Mouse (Mus musculus): ENCODE results near the gene Gm9049. TPM values are rescaled to one million over a fixed set of nuclear protein-coding genes. Genes with fewer than 3 reads are reported as not detected.

Gm9049 gene
- polyA plus RNA-seq (2017; shearing (Covaris generic)) = not detected

GRCm38 (mm10) chr10:118354005-118354404 is at the start of gene Gm9049:
Gene Gm9049 (minus strand): TSS chr10:118354105.

GRCm38 (mm10) chr10:118348579-118348978 is 5.3 kb downstream of the Gm9049 start, which contains the start of gene Gm9048:
Gene Gm9048 (minus strand): TSS chr10:118348679.

GRCm38 (mm10) chr10:118343155-118343554 is 10.8 kb downstream of the Gm9049 start, which contains the start of gene Gm9046:
Gene Gm9046 (minus strand): TSS chr10:118343255.

GRCm38 (mm10) chr10:118337731-118338130 is 16.2 kb downstream of the Gm9049 start, which contains the start of gene Gm9045:
Gene Gm9045 (minus strand): TSS chr10:118337831.

GRCm38 (mm10) chr10:118332308-118332707 is 21.6 kb downstream of the Gm9049 start, which contains the start of gene Gm9044:
Gene Gm9044 (minus strand): TSS chr10:118332408.

GRCm38 (mm10) chr10:118326869-118327268 is 27.0 kb downstream of the Gm9049 start, which contains the start of gene Gm9040:
Gene Gm9040 (minus strand): TSS chr10:118326969.

Other genes with a start within 250 kb of the Gm9049 start
- 8.9 TPM for gene Mdm1, start 212.3 kb downstream of the Gm9049 start, polyA plus RNA-seq (2017; shearing (Covaris generic))
- gene Il22, start 149.2 kb downstream of the Gm9049 start, polyA plus RNA-seq (2017; shearing (Covaris generic)) = not detected
- gene Gm32717, start 113.3 kb downstream of the Gm9049 start, polyA plus RNA-seq (2017; shearing (Covaris generic)) = not detected
- not detected for gene Gm32802, start 95.4 kb downstream of the Gm9049 start, polyA plus RNA-seq (2017; shearing (Covaris generic))
- gene Iltifb, start 59.1 kb downstream of the Gm9049 start, polyA plus RNA-seq (2017; shearing (Covaris generic)) = not detected
- not detected for gene Gm9040, start 27.1 kb downstream of the Gm9049 start, polyA plus RNA-seq (2017; shearing (Covaris generic))
- gene Gm9044, start 21.7 kb downstream of the Gm9049 start, polyA plus RNA-seq (2017; shearing (Covaris generic)) = not detected
- gene Gm9045, start 16.3 kb downstream of the Gm9049 start, polyA plus RNA-seq (2017; shearing (Covaris generic)) = not detected
- not detected for gene Gm9046, start 10.8 kb downstream of the Gm9049 start, polyA plus RNA-seq (2017; shearing (Covaris generic))
- gene Gm9048, start 5.4 kb downstream of the Gm9049 start, polyA plus RNA-seq (2017; shearing (Covaris generic)) = not detected
- 0.39 TPM for gene Ifng, start 86.9 kb upstream of the Gm9049 start, polyA plus RNA-seq (2017; shearing (Covaris generic))

Measured in naive thymus-derived CD4-positive, alpha-beta T cell, adult 5 months (primary cell).